Mouse (Mus musculus) midbrain, embryonic 10.5 days (tissue): ENCODE results near the gene Gm10518. TPM values are rescaled to one million over a fixed set of nuclear protein-coding genes. Genes with fewer than 3 reads are reported as not detected.

Experiments used
- DNase-seq: peaks from one replicate; pipeline ENCODE4 v3.0.0-alpha.2; 2017; ENCODE audit warnings: low spot score
- H3K27ac ChIP-seq: fragments of 300-500 bp; sonication (generic); replicated peaks from 2 replicates; pipeline ENCODE4 v1.5.1; 2016; ENCODE audit warnings: mild to moderate bottlenecking
- H3K27me3 ChIP-seq: fragments of 300-500 bp; sonication (generic); 2 replicates; pipeline ENCODE4 v1.6.1; 2016; ENCODE audit warnings: low read depth, mild to moderate bottlenecking; ENCODE audit not compliant: poor library complexity, severe bottlenecking
- H3K36me3 ChIP-seq: fragments of 300-500 bp; sonication (generic); 2 replicates; pipeline ENCODE4 v1.6.1; 2016; ENCODE audit warnings: mild to moderate bottlenecking, moderate library complexity
- H3K4me1 ChIP-seq: fragments of 300-500 bp; sonication (generic); 2 replicates; pipeline ENCODE4 v1.6.1; 2016
- H3K4me3 ChIP-seq: fragments of 300-500 bp; sonication (generic); 2 replicates; pipeline ENCODE4 v1.5.1; 2016; ENCODE audit warnings: mild to moderate bottlenecking, moderate library complexity
- H3K9me3 ChIP-seq: fragments of 300-500 bp; sonication (generic); replicated peaks from 2 replicates; pipeline ENCODE4 v1.6.1; 2016; ENCODE audit warnings: mild to moderate bottlenecking
- WGBS: fragments of 180-500 bp; shearing (Covaris S2); methylation state at CpG from one replicate; pipeline ENCODE4 v1.1.7; 2016; 5-methylcytosine and 5-hydroxymethylcytosine counted together
- polyA plus RNA-seq: library from polyadenylated mRNA; unstranded; fragments of >200 nt; fragmentation: Nextera tagmentation; extraction: Ambion mirVana; gene quantifications from 2 replicates; pipeline ENCODE4 v1.2.1, GENCODE M21; 2016

Gene Gm10518
- polyA plus RNA-seq, 1 experiment from 2014 or later = 0.10 TPM

- WGBS = 87% methylated on average over 7 of the region's 7 CpGs
- no peaks in the 10 kb centered on the region for H3K4me1 ChIP-seq
- H3K27me3 ChIP-seq = 0 out of 2 replicates have a peak, but pooled peaks cover 3% of the 10 kb centered on the region
- no peak for DNase-seq
- no peak overlapping the region for H3K4me3 ChIP-seq
- no peaks in the 10 kb centered on the region for H3K9me3 ChIP-seq
- H3K27ac ChIP-seq = no peak overlapping the region
- no peaks in the 10 kb centered on the region for H3K36me3 ChIP-seq
Measured at GRCm38 (mm10) chr1:179842568-179842967, 39.4 kb downstream of the Gm10518 start.

GRCm38 (mm10) chr1:179843981-179844380, 40.8 kb downstream of the Gm10518 start:
- Histone ChIP-seq H3K4me1 (peaks cover 9% of the 10 kb centered on the region; the same call in 1 of the 2 replicates), H3K36me3 (no peaks in the 10 kb centered on the region), H3K4me3 (no peak overlapping the region), H3K27ac (no peak overlapping the region), H3K9me3 (no peaks in the 10 kb centered on the region), H3K27me3 (peaks cover 12% of the 10 kb centered on the region; the same call in 1 of the 2 replicates)
- 62% methylated on average over 3 of the region's 3 CpGs for whole genome bisulfite sequencing
- no peak for DNase-seq

GRCm38 (mm10) chr1:179844894-179845293, 41.7 kb downstream of the Gm10518 start:
- peak; percentile 54 for DNase-seq
- Histone ChIP-seq H3K27ac (no peak overlapping the region), H3K36me3 (no peaks in the 10 kb centered on the region), H3K27me3 (peaks cover 13% of the 10 kb centered on the region; the same call in 1 of the 2 replicates), H3K9me3 (no peaks in the 10 kb centered on the region), H3K4me3 (no peak overlapping the region), H3K4me1 (peaks cover 9% of the 10 kb centered on the region; the same call in 1 of the 2 replicates)
- 22% methylated on average over 5 of the region's 5 CpGs for WGBS

- H3K4me3 ChIP-seq = no peak overlapping the region
- no peaks in the 10 kb centered on the region for H3K36me3 ChIP-seq
- no peak overlapping the region for H3K27ac ChIP-seq
- peaks cover 13% of the 10 kb centered on the region; the same call in 1 of the 2 replicates for H3K27me3 ChIP-seq
- H3K4me1 ChIP-seq = peaks cover 9% of the 10 kb centered on the region; the same call in 1 of the 2 replicates
- no peaks in the 10 kb centered on the region for H3K9me3 ChIP-seq
- DNase-seq = no peak
- WGBS = 85% methylated on average over 16 of the region's 16 CpGs
Measured at GRCm38 (mm10) chr1:179845832-179846499, 42.8 kb downstream of the Gm10518 start.

- WGBS = 61% methylated on average over 7 of the region's 7 CpGs
- H3K4me3 ChIP-seq = no peak overlapping the region
- DNase-seq = no peak
- no peaks in the 10 kb centered on the region for H3K36me3 ChIP-seq
- no peaks in the 10 kb centered on the region for H3K9me3 ChIP-seq
- no peak overlapping the region for H3K27ac ChIP-seq
- peaks cover 9% of the 10 kb centered on the region; the same call in 1 of the 2 replicates for H3K4me1 ChIP-seq
- H3K27me3 ChIP-seq = peaks cover 13% of the 10 kb centered on the region; the same call in 1 of the 2 replicates
Measured at GRCm38 (mm10) chr1:179847173-179847572, 44.0 kb downstream of the Gm10518 start.

GRCm38 (mm10) chr1:179847759-179848389, 44.7 kb downstream of the Gm10518 start:
- Histone ChIP-seq H3K9me3 (no peaks in the 10 kb centered on the region), H3K36me3 (no peaks in the 10 kb centered on the region), H3K4me1 (peaks cover 9% of the 10 kb centered on the region; the same call in 1 of the 2 replicates), H3K27me3 (peaks cover 13% of the 10 kb centered on the region; the same call in 1 of the 2 replicates), H3K27ac (peak overlapping the region; percentile 83), H3K4me3 (peak overlapping the region; percentile 56)
- peak; percentile 87 for DNase-seq
- 6% methylated on average over 20 of the region's 20 CpGs for WGBS

GRCm38 (mm10) chr1:179853421-179853820, 50.2 kb downstream of the Gm10518 start:
- H3K9me3 ChIP-seq = no peaks in the 10 kb centered on the region
- 68% methylated on average over 4 of the region's 4 CpGs for WGBS
- H3K27ac ChIP-seq = no peak overlapping the region
- peaks cover 5% of the 10 kb centered on the region; the same call in 1 of the 2 replicates for H3K4me1 ChIP-seq
- no peaks in the 10 kb centered on the region for H3K36me3 ChIP-seq
- peaks cover 6% of the 10 kb centered on the region; the same call in 1 of the 2 replicates for H3K27me3 ChIP-seq
- no peak overlapping the region for H3K4me3 ChIP-seq
- DNase-seq = no peak

Other genes starting within 250 kb of the Gm10518 start
- 78.0 and 81.5 TPM in 2 replicates for gene Sccpdh, start 135.2 kb upstream of the Gm10518 start, polyA plus RNA-seq
- 0.05 TPM in 1 of 2 replicates, not detected in the other for gene Kif28, start 58.1 kb upstream of the Gm10518 start, polyA plus RNA-seq
- gene Ahctf1, start 304 bp downstream of the Gm10518 start, polyA plus RNA-seq = 27.3 and 28.1 TPM in 2 replicates
- gene Cdc42bpa, start 157.1 kb downstream of the Gm10518 start, polyA plus RNA-seq = 11.7 and 13.0 TPM in 2 replicates